Mouse (Mus musculus): ENCODE data around the gene Scn4b. TPM values are rescaled to one million over a fixed set of nuclear protein-coding genes. Genes with fewer than 3 reads are reported as not detected.

Gene Scn4b
- polyA plus RNA-seq, 1 experiment from 2014 or later = 0.37 TPM

DNA sequence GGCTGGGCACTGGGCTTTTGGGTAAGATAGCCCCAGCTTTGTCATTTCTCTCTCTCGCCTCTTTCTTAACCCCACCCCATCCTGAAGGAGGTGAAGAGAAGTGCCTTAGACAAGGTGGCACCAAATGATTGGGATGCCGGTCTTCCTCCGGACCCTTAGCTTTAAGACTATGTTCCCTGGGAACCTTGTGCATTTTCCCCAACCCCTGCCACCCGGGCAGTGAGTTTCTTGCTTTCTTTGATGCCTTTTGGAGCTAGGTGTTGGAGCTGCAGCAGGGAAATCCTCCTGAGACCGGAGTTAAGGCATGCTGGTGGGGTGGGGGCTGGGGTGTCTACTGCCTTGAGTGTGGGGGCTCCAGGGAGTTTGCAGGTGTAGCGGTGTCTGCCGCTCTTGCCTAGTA, 887 bp downstream of the Scn4b start:
- 7% methylated on average over 7 of the region's 7 CpGs for WGBS (ENCODE audit: insufficient replicate concordance)
- Histone ChIP-seq H3K4me3 (ENCODE audit: low read depth, low read length) (peak overlapping the region; percentile 53), H3K36me3 (ENCODE audit: control insufficient read depth, insufficient read depth) (no peaks in the 10 kb centered on the region), H3K27me3 (ENCODE audit: control insufficient read depth, insufficient read depth, low read depth, low read length) (peaks cover 49% of the 10 kb centered on the region), H3K27ac (ENCODE audit: low read length) (no peak overlapping the region), H3K4me1 (ENCODE audit: control insufficient read depth, low read depth, low read length) (no peaks in the 10 kb centered on the region; the same call in none of the 2 replicates), H3K9me3 (replicated peaks; ENCODE audit: control insufficient read depth, low read length) (no peaks in the 10 kb centered on the region), H3K9ac (ENCODE audit: low read depth, low read length) (no peak overlapping the region), H3K4me2 (ENCODE audit: low read depth, low read length) (peak overlapping the region; percentile 42)
- no peak for ATAC-seq (ENCODE audit: low read depth)

- H3K4me2 ChIP-seq (ENCODE audit: low read depth, low read length) = no peak overlapping the region
- H3K27me3 ChIP-seq (ENCODE audit: control insufficient read depth, insufficient read depth, low read depth, low read length) = peaks cover 59% of the 10 kb centered on the region
- no peaks in the 10 kb centered on the region for H3K9me3 ChIP-seq (replicated peaks; ENCODE audit: control insufficient read depth, low read length)
- H3K27ac ChIP-seq (ENCODE audit: low read length) = no peak overlapping the region
- WGBS (ENCODE audit: insufficient replicate concordance) = 47% methylated on average over 7 of the region's 7 CpGs
- ATAC-seq (ENCODE audit: low read depth) = no peak
- no peaks in the 10 kb centered on the region; the same call in 1 of the 2 replicates for H3K4me1 ChIP-seq (ENCODE audit: control insufficient read depth, low read depth, low read length)
- H3K36me3 ChIP-seq (ENCODE audit: control insufficient read depth, insufficient read depth) = no peaks in the 10 kb centered on the region
- H3K9ac ChIP-seq (ENCODE audit: low read depth, low read length) = no peak overlapping the region
- no peak overlapping the region for H3K4me3 ChIP-seq (ENCODE audit: low read depth, low read length)
Measured at GRCm38 (mm10) chr9:45140945-45141344, 2.8 kb downstream of the Scn4b start.

- Histone ChIP-seq H3K36me3 (ENCODE audit: control insufficient read depth, insufficient read depth) (no peaks in the 10 kb centered on the region), H3K4me3 (ENCODE audit: low read depth, low read length) (no peak overlapping the region), H3K4me2 (ENCODE audit: low read depth, low read length) (no peak overlapping the region), H3K4me1 (ENCODE audit: control insufficient read depth, low read depth, low read length) (no peaks in the 10 kb centered on the region; the same call in 1 of the 2 replicates), H3K27me3 (ENCODE audit: control insufficient read depth, insufficient read depth, low read depth, low read length) (peaks cover 45% of the 10 kb centered on the region), H3K9me3 (replicated peaks; ENCODE audit: control insufficient read depth, low read length) (no peaks in the 10 kb centered on the region), H3K27ac (ENCODE audit: low read length) (no peak overlapping the region), H3K9ac (ENCODE audit: low read depth, low read length) (no peak overlapping the region)
- 29% methylated on average over 3 of the region's 3 CpGs for WGBS (ENCODE audit: insufficient replicate concordance)
- ATAC-seq (ENCODE audit: low read depth) = no peak
Measured at GRCm38 (mm10) chr9:45142686-45143085, 4.5 kb downstream of the Scn4b start.

DNA sequence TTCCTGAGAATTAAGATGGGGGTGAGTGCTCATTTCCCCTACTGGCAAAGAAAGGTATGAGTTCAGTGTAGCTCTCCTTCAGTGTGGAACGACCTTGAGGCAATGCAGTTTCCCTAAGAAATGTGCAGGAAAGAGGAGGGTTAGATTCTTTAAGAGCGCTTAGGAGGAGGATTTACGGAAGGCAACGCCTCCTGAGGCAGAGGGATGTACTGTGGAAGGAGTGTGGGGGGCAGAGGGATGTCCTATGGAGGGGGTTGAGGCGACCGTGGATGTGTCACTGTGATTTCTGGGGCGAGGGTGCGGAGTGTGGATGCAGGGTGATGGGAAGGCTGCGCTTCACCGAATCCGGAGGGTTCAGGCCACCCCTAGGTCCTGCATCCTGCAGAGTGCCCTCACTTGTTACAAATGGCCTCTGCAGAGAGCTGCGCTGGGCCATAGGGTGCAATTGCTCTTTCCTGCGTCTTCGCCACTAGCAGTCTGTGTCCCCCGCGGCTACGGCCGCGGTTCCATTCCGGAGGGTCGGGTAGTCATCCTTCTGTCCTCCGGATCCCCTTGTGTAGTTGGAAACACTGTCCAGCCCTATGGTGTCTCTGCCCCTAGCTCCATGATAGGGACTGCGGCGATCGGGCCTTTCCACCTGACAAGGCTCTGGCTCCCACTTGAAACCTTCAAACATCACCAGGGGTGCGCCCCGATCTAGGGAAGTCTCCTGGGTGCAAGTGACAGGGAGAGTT, 7.5 kb downstream of the Scn4b start:
- Histone ChIP-seq H3K36me3 (ENCODE audit: control insufficient read depth, insufficient read depth) (no peaks in the 10 kb centered on the region), H3K27ac (ENCODE audit: low read length) (no peak overlapping the region), H3K27me3 (ENCODE audit: control insufficient read depth, insufficient read depth, low read depth, low read length) (peaks cover 21% of the 10 kb centered on the region), H3K9me3 (replicated peaks; ENCODE audit: control insufficient read depth, low read length) (no peaks in the 10 kb centered on the region), H3K4me2 (ENCODE audit: low read depth, low read length) (peak overlapping the region; percentile 57), H3K4me1 (ENCODE audit: control insufficient read depth, low read depth, low read length) (no peaks in the 10 kb centered on the region; the same call in 1 of the 2 replicates), H3K4me3 (ENCODE audit: low read depth, low read length) (peak overlapping the region; percentile 28; the same call in 1 of the 2 replicates), H3K9ac (ENCODE audit: low read depth, low read length) (no peak overlapping the region)
- WGBS (ENCODE audit: insufficient replicate concordance) = 7% methylated on average over 27 of the region's 27 CpGs
- no peak for ATAC-seq (ENCODE audit: low read depth)

DNA sequence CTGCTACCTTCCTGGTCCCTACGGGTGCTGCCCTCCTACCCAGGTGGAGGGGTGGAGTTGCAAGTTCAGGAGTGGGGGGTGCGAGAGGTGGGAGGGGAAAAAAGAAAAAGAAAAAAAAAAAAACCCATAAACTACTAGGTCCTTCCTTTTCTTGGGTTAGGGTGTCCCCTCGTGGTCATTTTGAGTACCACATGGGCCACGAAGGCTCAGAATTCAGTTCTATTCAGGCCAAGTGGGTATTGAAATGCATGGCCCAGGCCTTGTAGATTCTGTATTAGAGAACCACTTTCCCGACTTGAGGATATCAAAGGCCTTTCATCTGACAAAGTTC, 8.0 kb downstream of the Scn4b start:
- Histone ChIP-seq H3K4me2 (ENCODE audit: low read depth, low read length) (peak overlapping the region; percentile 57), H3K4me1 (ENCODE audit: control insufficient read depth, low read depth, low read length) (no peaks in the 10 kb centered on the region; the same call in 1 of the 2 replicates), H3K9ac (ENCODE audit: low read depth, low read length) (no peak overlapping the region), H3K27ac (ENCODE audit: low read length) (no peak overlapping the region), H3K27me3 (ENCODE audit: control insufficient read depth, insufficient read depth, low read depth, low read length) (peaks cover 21% of the 10 kb centered on the region), H3K9me3 (replicated peaks; ENCODE audit: control insufficient read depth, low read length) (no peaks in the 10 kb centered on the region), H3K4me3 (ENCODE audit: low read depth, low read length) (peak overlapping the region; percentile 28; the same call in 1 of the 2 replicates), H3K36me3 (ENCODE audit: control insufficient read depth, insufficient read depth) (no peaks in the 10 kb centered on the region)
- 0% methylated on average over 5 of the region's 5 CpGs for WGBS (ENCODE audit: insufficient replicate concordance)
- no peak for ATAC-seq (ENCODE audit: low read depth)

GRCm38 (mm10) chr9:45150933-45151332, 12.7 kb downstream of the Scn4b start:
- Histone ChIP-seq H3K4me1 (ENCODE audit: control insufficient read depth, low read depth, low read length) (no peaks in the 10 kb centered on the region; the same call in 1 of the 2 replicates), H3K4me3 (ENCODE audit: low read depth, low read length) (no peak overlapping the region), H3K36me3 (ENCODE audit: control insufficient read depth, insufficient read depth) (no peaks in the 10 kb centered on the region), H3K4me2 (ENCODE audit: low read depth, low read length) (no peak overlapping the region), H3K27me3 (ENCODE audit: control insufficient read depth, insufficient read depth, low read depth, low read length) (peaks cover 6% of the 10 kb centered on the region), H3K9ac (ENCODE audit: low read depth, low read length) (no peak overlapping the region), H3K9me3 (replicated peaks; ENCODE audit: control insufficient read depth, low read length) (no peaks in the 10 kb centered on the region), H3K27ac (ENCODE audit: low read length) (no peak overlapping the region)
- WGBS (ENCODE audit: insufficient replicate concordance) = 33% methylated on average over 1 of the region's 1 CpGs
- no peak for ATAC-seq (ENCODE audit: low read depth)

DNA sequence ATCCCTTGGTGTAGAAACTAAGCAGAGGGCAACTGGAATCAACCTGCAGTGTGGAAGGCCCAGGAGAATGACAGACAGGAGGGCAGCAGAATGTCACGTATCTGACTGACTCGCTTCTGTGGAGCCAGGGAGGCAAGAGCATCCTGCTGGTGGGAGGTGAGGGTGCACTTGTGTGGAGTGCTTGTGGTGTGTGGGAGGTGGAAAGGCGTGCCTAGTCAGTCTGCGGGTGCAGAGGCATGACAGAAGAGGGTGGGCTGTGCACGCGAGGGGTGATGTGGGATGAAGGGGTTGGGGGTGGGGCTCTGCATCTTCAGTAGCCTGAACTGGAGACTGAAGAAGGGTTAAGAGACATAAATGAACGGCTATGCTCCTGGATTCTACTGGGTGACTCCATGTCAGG, 15.2 kb downstream of the Scn4b start:
- Histone ChIP-seq H3K4me1 (ENCODE audit: control insufficient read depth, low read depth, low read length) (no peaks in the 10 kb centered on the region), H3K9me3 (replicated peaks; ENCODE audit: control insufficient read depth, low read length) (no peaks in the 10 kb centered on the region), H3K4me2 (ENCODE audit: low read depth, low read length) (no peak overlapping the region), H3K9ac (ENCODE audit: low read depth, low read length) (no peak overlapping the region), H3K4me3 (ENCODE audit: low read depth, low read length) (no peak overlapping the region), H3K27me3 (ENCODE audit: control insufficient read depth, insufficient read depth, low read depth, low read length) (0 out of 2 replicates have a peak, but pooled peaks cover 2% of the 10 kb centered on the region), H3K27ac (ENCODE audit: low read length) (no peak overlapping the region), H3K36me3 (ENCODE audit: control insufficient read depth, insufficient read depth) (no peaks in the 10 kb centered on the region)
- ATAC-seq (ENCODE audit: low read depth) = no peak
- WGBS (ENCODE audit: insufficient replicate concordance) = 71% methylated on average over 7 of the region's 7 CpGs

DNA sequence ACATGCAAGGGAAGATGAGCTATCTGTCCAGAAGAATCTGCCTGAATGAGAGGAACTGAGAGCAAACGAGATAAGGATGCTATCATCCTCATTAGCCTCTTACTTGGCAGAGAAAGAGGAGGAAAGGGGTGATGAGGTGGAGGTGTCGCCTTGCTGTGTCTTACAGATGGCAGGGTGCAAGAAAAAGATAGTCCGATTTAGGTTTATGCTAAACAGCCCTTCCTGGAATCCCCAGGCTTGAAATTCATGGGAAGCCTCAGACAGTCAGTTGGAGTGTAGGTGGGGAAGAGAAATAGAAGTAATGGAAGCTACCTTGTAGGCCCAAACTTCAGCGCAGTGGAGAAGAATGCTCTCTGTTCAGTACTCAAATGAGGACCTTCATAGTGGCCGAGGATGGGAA, 29.7 kb downstream of the Scn4b start:
- no peak for ATAC-seq (ENCODE audit: low read depth)

GRCm38 (mm10) chr9:45170150-45170549, 32.0 kb downstream of the Scn4b start:
- H3K36me3 ChIP-seq (ENCODE audit: control insufficient read depth, insufficient read depth) = no peaks in the 10 kb centered on the region
- no peaks in the 10 kb centered on the region for H3K4me1 ChIP-seq (ENCODE audit: control insufficient read depth, low read depth, low read length)
- H3K4me3 ChIP-seq (ENCODE audit: low read depth, low read length) = no peak overlapping the region
- H3K27me3 ChIP-seq (ENCODE audit: control insufficient read depth, insufficient read depth, low read depth, low read length) = no peaks in the 10 kb centered on the region
- H3K9ac ChIP-seq (ENCODE audit: low read depth, low read length) = no peak overlapping the region
- 0 out of 2 replicates have a peak, but pooled peaks cover 2% of the 10 kb centered on the region for H3K9me3 ChIP-seq (replicated peaks; ENCODE audit: control insufficient read depth, low read length)
- no peak for ATAC-seq (ENCODE audit: low read depth)
- 70% methylated on average over 5 of the region's 5 CpGs for WGBS (ENCODE audit: insufficient replicate concordance)
- H3K4me2 ChIP-seq (ENCODE audit: low read depth, low read length) = no peak overlapping the region
- no peak overlapping the region for H3K27ac ChIP-seq (ENCODE audit: low read length)

More for the DNA sequence above, 29.7 kb downstream of the Scn4b start:
- Histone ChIP-seq H3K36me3 (ENCODE audit: control insufficient read depth, insufficient read depth) (no peaks in the 10 kb centered on the region), H3K27ac (ENCODE audit: low read length) (no peak overlapping the region), H3K9ac (ENCODE audit: low read depth, low read length) (no peak overlapping the region), H3K27me3 (ENCODE audit: control insufficient read depth, insufficient read depth, low read depth, low read length) (no peaks in the 10 kb centered on the region), H3K4me3 (ENCODE audit: low read depth, low read length) (no peak overlapping the region), H3K4me1 (ENCODE audit: control insufficient read depth, low read depth, low read length) (no peaks in the 10 kb centered on the region), H3K4me2 (ENCODE audit: low read depth, low read length) (no peak overlapping the region), H3K9me3 (replicated peaks; ENCODE audit: control insufficient read depth, low read length) (0 out of 2 replicates have a peak, but pooled peaks cover 2% of the 10 kb centered on the region)
- 58% methylated on average over 5 of the region's 5 CpGs for WGBS (ENCODE audit: insufficient replicate concordance)

All from liver, embryonic 16.5 days (tissue).